Mouse (Mus musculus): Measurements from ENCODE around the gene Mrpl24. TPM values are rescaled to one million over a fixed set of nuclear protein-coding genes. Genes with fewer than 3 reads are reported as not detected.

Gene Mrpl24
- polyA plus RNA-seq, 1 experiment from 2014 or later: 48.3 TPM

GRCm38 (mm10) chr3:87942471-87942870, 23.2 kb downstream of the Mrpl24 start:
- Histone ChIP-seq H3K4me3 (ENCODE audit: low read length) (no peak overlapping the region), H3K27me3 (replicated peaks; ENCODE audit: control insufficient read depth, insufficient read depth, low read length) (no peaks in the 10 kb centered on the region; the same call in 1 of the 2 replicates), H3K4me2 (ENCODE audit: low read length) (no peak overlapping the region), H3K9ac (ENCODE audit: low read depth, low read length) (no peak overlapping the region), H3K27ac (ENCODE audit: low read depth, low read length) (no peak overlapping the region), H3K4me1 (ENCODE audit: control insufficient read depth, insufficient read depth, low read depth, low read length) (peaks cover 12% of the 10 kb centered on the region), H3K36me3 (ENCODE audit: control insufficient read depth, insufficient read depth, low read length) (peaks cover 25% of the 10 kb centered on the region), H3K9me3 (ENCODE audit: control insufficient read depth, low read length) (no peaks in the 10 kb centered on the region)
- 97% methylated on average over 2 of the region's 2 CpGs for WGBS
- ATAC-seq: no peak

GRCm38 (mm10) chr3:87943586-87943985, 24.3 kb downstream of the Mrpl24 start:
- no peak overlapping the region for H3K9ac ChIP-seq (ENCODE audit: low read depth, low read length)
- no peak overlapping the region for H3K4me3 ChIP-seq (ENCODE audit: low read length)
- peaks cover 22% of the 10 kb centered on the region for H3K36me3 ChIP-seq (ENCODE audit: control insufficient read depth, insufficient read depth, low read length)
- peaks cover 23% of the 10 kb centered on the region for H3K4me1 ChIP-seq (ENCODE audit: control insufficient read depth, insufficient read depth, low read depth, low read length)
- H3K27me3 ChIP-seq (replicated peaks; ENCODE audit: control insufficient read depth, insufficient read depth, low read length): no peaks in the 10 kb centered on the region; the same call in 1 of the 2 replicates
- H3K9me3 ChIP-seq (ENCODE audit: control insufficient read depth, low read length): no peaks in the 10 kb centered on the region
- H3K27ac ChIP-seq (ENCODE audit: low read depth, low read length): no peak overlapping the region
- ATAC-seq: no peak
- no peak overlapping the region for H3K4me2 ChIP-seq (ENCODE audit: low read length)
- WGBS: 80% methylated on average over 7 of the region's 7 CpGs

GRCm38 (mm10) chr3:87944838-87945600, 25.7 kb downstream of the Mrpl24 start:
- H3K9ac ChIP-seq (ENCODE audit: low read depth, low read length): no peak overlapping the region
- 2% methylated on average over 4 of the region's 4 CpGs for WGBS
- H3K4me3 ChIP-seq (ENCODE audit: low read length): no peak overlapping the region
- H3K27me3 ChIP-seq (replicated peaks; ENCODE audit: control insufficient read depth, insufficient read depth, low read length): no peaks in the 10 kb centered on the region; the same call in none of the 2 replicates
- peak; percentile 46 for ATAC-seq
- H3K4me1 ChIP-seq (ENCODE audit: control insufficient read depth, insufficient read depth, low read depth, low read length): peaks cover 31% of the 10 kb centered on the region
- H3K36me3 ChIP-seq (ENCODE audit: control insufficient read depth, insufficient read depth, low read length): peaks cover 11% of the 10 kb centered on the region
- H3K4me2 ChIP-seq (ENCODE audit: low read length): no peak overlapping the region
- H3K9me3 ChIP-seq (ENCODE audit: control insufficient read depth, low read length): no peaks in the 10 kb centered on the region
- no peak overlapping the region for H3K27ac ChIP-seq (ENCODE audit: low read depth, low read length)

GRCm38 (mm10) chr3:87945781-87946540, 26.7 kb downstream of the Mrpl24 start:
- Histone ChIP-seq H3K4me3 (ENCODE audit: low read length) (no peak overlapping the region), H3K4me2 (ENCODE audit: low read length) (no peak overlapping the region), H3K27me3 (replicated peaks; ENCODE audit: control insufficient read depth, insufficient read depth, low read length) (no peaks in the 10 kb centered on the region; the same call in none of the 2 replicates), H3K9me3 (ENCODE audit: control insufficient read depth, low read length) (no peaks in the 10 kb centered on the region), H3K9ac (ENCODE audit: low read depth, low read length) (no peak overlapping the region), H3K4me1 (ENCODE audit: control insufficient read depth, insufficient read depth, low read depth, low read length) (peaks cover 33% of the 10 kb centered on the region), H3K36me3 (ENCODE audit: control insufficient read depth, insufficient read depth, low read length) (peaks cover 8% of the 10 kb centered on the region), H3K27ac (ENCODE audit: low read depth, low read length) (no peak overlapping the region)
- 19% methylated on average over 12 of the region's 12 CpGs for WGBS
- no peak for ATAC-seq

- Histone ChIP-seq H3K4me1 (ENCODE audit: control insufficient read depth, insufficient read depth, low read depth, low read length) (peaks cover 33% of the 10 kb centered on the region), H3K36me3 (ENCODE audit: control insufficient read depth, insufficient read depth, low read length) (peaks cover 3% of the 10 kb centered on the region), H3K27me3 (replicated peaks; ENCODE audit: control insufficient read depth, insufficient read depth, low read length) (no peaks in the 10 kb centered on the region; the same call in none of the 2 replicates), H3K4me2 (ENCODE audit: low read length) (no peak overlapping the region), H3K9ac (ENCODE audit: low read depth, low read length) (no peak overlapping the region), H3K9me3 (ENCODE audit: control insufficient read depth, low read length) (no peaks in the 10 kb centered on the region), H3K27ac (ENCODE audit: low read depth, low read length) (no peak overlapping the region), H3K4me3 (ENCODE audit: low read length) (no peak overlapping the region)
- ATAC-seq: no peak
- WGBS: 11% methylated on average over 1 of the region's 1 CpGs
Measured at GRCm38 (mm10) chr3:87946541-87946860, 27.2 kb downstream of the Mrpl24 start.

- H3K4me3 ChIP-seq (ENCODE audit: low read length): peak overlapping the region; percentile 32
- H3K27ac ChIP-seq (ENCODE audit: low read depth, low read length): no peak overlapping the region
- 8% methylated on average over 26 of the region's 26 CpGs for WGBS
- ATAC-seq: no peak
- peak overlapping the region; percentile 51 for H3K9ac ChIP-seq (ENCODE audit: low read depth, low read length)
- no peaks in the 10 kb centered on the region; the same call in none of the 2 replicates for H3K27me3 ChIP-seq (replicated peaks; ENCODE audit: control insufficient read depth, insufficient read depth, low read length)
- peaks cover 34% of the 10 kb centered on the region for H3K4me1 ChIP-seq (ENCODE audit: control insufficient read depth, insufficient read depth, low read depth, low read length)
- no peaks in the 10 kb centered on the region for H3K9me3 ChIP-seq (ENCODE audit: control insufficient read depth, low read length)
- peak overlapping the region; percentile 80 for H3K4me2 ChIP-seq (ENCODE audit: low read length)
- H3K36me3 ChIP-seq (ENCODE audit: control insufficient read depth, insufficient read depth, low read length): no peaks in the 10 kb centered on the region
Measured at GRCm38 (mm10) chr3:87947056-87947810, 27.9 kb downstream of the Mrpl24 start.

GRCm38 (mm10) chr3:87947811-87948199, 28.5 kb downstream of the Mrpl24 start:
- Histone ChIP-seq H3K4me3 (ENCODE audit: low read length) (peak overlapping the region; percentile 32), H3K9ac (ENCODE audit: low read depth, low read length) (peak overlapping the region; percentile 51), H3K4me1 (ENCODE audit: control insufficient read depth, insufficient read depth, low read depth, low read length) (peaks cover 39% of the 10 kb centered on the region), H3K27me3 (replicated peaks; ENCODE audit: control insufficient read depth, insufficient read depth, low read length) (no peaks in the 10 kb centered on the region; the same call in none of the 2 replicates), H3K9me3 (ENCODE audit: control insufficient read depth, low read length) (no peaks in the 10 kb centered on the region), H3K4me2 (ENCODE audit: low read length) (peak overlapping the region; percentile 80), H3K27ac (ENCODE audit: low read depth, low read length) (no peak overlapping the region), H3K36me3 (ENCODE audit: control insufficient read depth, insufficient read depth, low read length) (no peaks in the 10 kb centered on the region)
- WGBS: 2% methylated on average over 17 of the region's 17 CpGs
- no peak for ATAC-seq

- Histone ChIP-seq H3K27ac (ENCODE audit: low read depth, low read length) (no peak within 1 kb of the TSS), H3K36me3 (ENCODE audit: control insufficient read depth, insufficient read depth, low read length) (no peaks in the 10 kb centered on the region), H3K4me1 (ENCODE audit: control insufficient read depth, insufficient read depth, low read depth, low read length) (peaks cover 39% of the 10 kb centered on the region), H3K9ac (ENCODE audit: low read depth, low read length) (peak within 1 kb of the TSS; percentile 51), H3K9me3 (ENCODE audit: control insufficient read depth, low read length) (no peaks in the 10 kb centered on the region), H3K4me2 (ENCODE audit: low read length) (peak within 1 kb of the TSS; percentile 80), H3K4me3 (ENCODE audit: low read length) (peak within 1 kb of the TSS; percentile 32), H3K27me3 (replicated peaks; ENCODE audit: control insufficient read depth, insufficient read depth, low read length) (no peaks in the 10 kb centered on the region; the same call in none of the 2 replicates)
- 3% methylated on average over 35 of the region's 35 CpGs for WGBS
- no peak for ATAC-seq
Measured at GRCm38 (mm10) chr3:87948378-87949265, 29.3 kb downstream of the Mrpl24 start, which contains the start of gene Crabp2. TSS of gene Crabp2 (plus strand) at chr3:87948666.
